Mouse (Mus musculus): ENCODE measurements at regions not wholly inside any gene's neighbourhood (a gene's known extent, or its start where the extent isn't known, plus 50 kb on each side); places are given as distances from the start of the nearest gene placed in this dataset.

- TF ChIP-seq CTCF (IDR thresholded peaks at IDR 0.05; ENCODE audit: control insufficient read depth, insufficient read depth, insufficient replicate concordance, low read depth, low read length) (no peak), POLR2A (IDR thresholded peaks at IDR 0.05; ENCODE audit: control insufficient read depth, low read depth, low read length) (no peak)
These were observed 265.6 kb upstream of the Rpl38 start for GRCm38 (mm10) chr11:114402556-114403320.
